Mouse (Mus musculus): ENCODE results near the gene Nckap5. TPM values are rescaled to one million over a fixed set of nuclear protein-coding genes. Genes with fewer than 3 reads are reported as not detected.

Nckap5 gene
- total and polyA plus RNA-seq, 3 experiments = not detected

GRCm38 (mm10) chr1:126471419-126471818, 359.2 kb downstream of the Nckap5 start:
- TF ChIP-seq POLR2A (IDR thresholded peaks at IDR 0.05; ENCODE audit: low read depth, low read length) = no peak
- Histone ChIP-seq H3K27ac (ENCODE audit: insufficient read depth, low read depth) (no peak overlapping the region), H3K36me3 (replicated peaks in 1 of 2; ENCODE audit: control insufficient read depth in 1 of 2, insufficient read depth in 1 of 2, low read length in 1 of 2) (no peaks in the 10 kb centered on the region), H3K4me1 (ENCODE audit: control insufficient read depth in 1 of 2, insufficient read depth in 2 of 2) (no peaks in the 10 kb centered on the region), H3K9me3 (replicated peaks; ENCODE audit: low read length) (peaks cover 43% of the 10 kb centered on the region), H3K9ac (ENCODE audit: insufficient read depth, low read depth) (no peak overlapping the region), H3K79me2 (replicated peaks; ENCODE audit: control insufficient read depth, extremely low read depth, insufficient read depth, poor library complexity, severe bottlenecking) (no peaks in the 10 kb centered on the region), H3K4me3 (replicated peaks in 1 of 3; ENCODE audit: low read depth in 2 of 3, low read length in 2 of 3, poor library complexity in 1 of 3) (no peak overlapping the region), H3K4me2 (ENCODE audit: insufficient read depth, low read depth, poor library complexity, severe bottlenecking) (no peak overlapping the region), H3K27me3 (replicated peaks) (no peaks in the 10 kb centered on the region)
- DNase-seq (ENCODE audit: extremely low read depth) = no peak
- dilution Hi-C loops (cut with MboI; ENCODE audit: extremely low pct_ligation_motif_present, extremely low pct_unique_long_range_greater_than_20kb, low sequenced_read_pairs) (no loop called here), in situ Hi-C loops (cut with MboI; ENCODE audit: low pct_ligation_motif_present, low pct_unique_long_range_greater_than_20kb, low sequenced_read_pairs) (no loop called here)

GRCm38 (mm10) chr1:126470883-126471282, 359.7 kb downstream of the Nckap5 start:
- H3K4me3 ChIP-seq (replicated peaks in 1 of 3; ENCODE audit: low read depth in 2 of 3, low read length in 2 of 3, poor library complexity in 1 of 3) = no peak overlapping the region
- no peaks in the 10 kb centered on the region for H3K79me2 ChIP-seq (replicated peaks; ENCODE audit: control insufficient read depth, extremely low read depth, insufficient read depth, poor library complexity, severe bottlenecking)
- no peaks in the 10 kb centered on the region for H3K27me3 ChIP-seq (replicated peaks)
- DNase-seq (ENCODE audit: extremely low read depth) = no peak
- no peak overlapping the region for H3K4me2 ChIP-seq (ENCODE audit: insufficient read depth, low read depth, poor library complexity, severe bottlenecking)
- TF ChIP-seq E2F4 (IDR thresholded peaks at IDR 0.05; ENCODE audit: insufficient replicate concordance, low read depth, low read length) = no peak
- TF ChIP-seq MAFK (IDR thresholded peaks at IDR 0.05; ENCODE audit: insufficient replicate concordance, low read length) = no peak
- no peak for TF ChIP-seq JUN (IDR thresholded peaks at IDR 0.05; ENCODE audit: insufficient read depth, low read depth, low read length)
- no peak for TF ChIP-seq BHLHE40 (IDR thresholded peaks at IDR 0.05; ENCODE audit: low read depth, low read length)
- TF ChIP-seq NELFE (IDR thresholded peaks at IDR 0.05; ENCODE audit: low read depth, low read length) = no peak
- no peak for TF ChIP-seq POLR2A (IDR thresholded peaks at IDR 0.05; ENCODE audit: low read depth, low read length)
- dilution Hi-C loops (cut with MboI; ENCODE audit: extremely low pct_ligation_motif_present, extremely low pct_unique_long_range_greater_than_20kb, low sequenced_read_pairs) = no loop called here
- H3K4me1 ChIP-seq (ENCODE audit: control insufficient read depth in 1 of 2, insufficient read depth in 2 of 2) = no peaks in the 10 kb centered on the region
- peaks cover 42% of the 10 kb centered on the region for H3K9me3 ChIP-seq (replicated peaks; ENCODE audit: low read length)
- no peak overlapping the region for H3K9ac ChIP-seq (ENCODE audit: insufficient read depth, low read depth)
- in situ Hi-C loops (cut with MboI; ENCODE audit: low pct_ligation_motif_present, low pct_unique_long_range_greater_than_20kb, low sequenced_read_pairs) = no loop called here
- H3K36me3 ChIP-seq (replicated peaks in 1 of 2; ENCODE audit: control insufficient read depth in 1 of 2, insufficient read depth in 1 of 2, low read length in 1 of 2) = no peaks in the 10 kb centered on the region
- no peak overlapping the region for H3K27ac ChIP-seq (ENCODE audit: insufficient read depth, low read depth)

GRCm38 (mm10) chr1:126469818-126470544, 360.6 kb downstream of the Nckap5 start:
- DNase-seq (ENCODE audit: extremely low read depth) = no peak
- Histone ChIP-seq H3K4me1 (ENCODE audit: control insufficient read depth in 1 of 2, insufficient read depth in 2 of 2) (no peaks in the 10 kb centered on the region), H3K9ac (ENCODE audit: insufficient read depth, low read depth) (no peak overlapping the region), H3K79me2 (replicated peaks; ENCODE audit: control insufficient read depth, extremely low read depth, insufficient read depth, poor library complexity, severe bottlenecking) (no peaks in the 10 kb centered on the region), H3K4me3 (replicated peaks in 1 of 3; ENCODE audit: low read depth in 2 of 3, low read length in 2 of 3, poor library complexity in 1 of 3) (no peak overlapping the region), H3K27ac (ENCODE audit: insufficient read depth, low read depth) (no peak overlapping the region), H3K27me3 (replicated peaks) (no peaks in the 10 kb centered on the region), H3K4me2 (ENCODE audit: insufficient read depth, low read depth, poor library complexity, severe bottlenecking) (no peak overlapping the region), H3K9me3 (replicated peaks; ENCODE audit: low read length) (peaks cover 42% of the 10 kb centered on the region), H3K36me3 (replicated peaks in 1 of 2; ENCODE audit: control insufficient read depth in 1 of 2, insufficient read depth in 1 of 2, low read length in 1 of 2) (no peaks in the 10 kb centered on the region)
- in situ Hi-C loops (cut with MboI; ENCODE audit: low pct_ligation_motif_present, low pct_unique_long_range_greater_than_20kb, low sequenced_read_pairs) = no loop called here
- no peak for TF ChIP-seq USF2 (conservative IDR thresholded peaks at IDR 0.05; ENCODE audit: low read depth, low read length)
- no peak for TF ChIP-seq MXI1 (IDR thresholded peaks at IDR 0.05; ENCODE audit: low read depth, low read length)
- no peak for TF ChIP-seq TCF12 (IDR thresholded peaks at IDR 0.05; ENCODE audit: low read depth, low read length)
- no peak for TF ChIP-seq POLR2AphosphoS2 (IDR thresholded peaks at IDR 0.05; ENCODE audit: low read depth, low read length)
- TF ChIP-seq ZC3H11A (IDR thresholded peaks at IDR 0.05; ENCODE audit: low read depth, low read length) = no peak
- TF ChIP-seq UBTF (IDR thresholded peaks at IDR 0.05; ENCODE audit: low read depth, low read length) = no peak
- no peak for TF ChIP-seq ZKSCAN1 (IDR thresholded peaks at IDR 0.05; ENCODE audit: borderline replicate concordance, low read depth, low read length)
- no peak for TF ChIP-seq USF1 (IDR thresholded peaks at IDR 0.05; ENCODE audit: low read depth, low read length)
- TF ChIP-seq ZMIZ1 (IDR thresholded peaks at IDR 0.05; ENCODE audit: low read depth, low read length) = no peak
- TF ChIP-seq POLR2A (IDR thresholded peaks at IDR 0.05; ENCODE audit: low read depth, low read length) = no peak
- no peak for TF ChIP-seq MAZ (IDR thresholded peaks at IDR 0.05; ENCODE audit: low read depth, low read length)
- dilution Hi-C loops (cut with MboI; ENCODE audit: extremely low pct_ligation_motif_present, extremely low pct_unique_long_range_greater_than_20kb, low sequenced_read_pairs) = no loop called here
